Mouse (Mus musculus): ENCODE results near the gene Gcdh. TPM values are rescaled to one million over a fixed set of nuclear protein-coding genes. Genes with fewer than 3 reads are reported as not detected.
A peak's percentile ranks its signal among the peaks of the same experiment; 100 is the strongest.
"Not testable (repeated sequence)": the region's sequence is repeated elsewhere in the genome, so short reads cannot be mapped to it uniquely, and the experiment has no call there.

Gene Gcdh
- total RNA-seq, 2 experiments from 2014 or later: 34.7 to 34.8 TPM

DNA sequence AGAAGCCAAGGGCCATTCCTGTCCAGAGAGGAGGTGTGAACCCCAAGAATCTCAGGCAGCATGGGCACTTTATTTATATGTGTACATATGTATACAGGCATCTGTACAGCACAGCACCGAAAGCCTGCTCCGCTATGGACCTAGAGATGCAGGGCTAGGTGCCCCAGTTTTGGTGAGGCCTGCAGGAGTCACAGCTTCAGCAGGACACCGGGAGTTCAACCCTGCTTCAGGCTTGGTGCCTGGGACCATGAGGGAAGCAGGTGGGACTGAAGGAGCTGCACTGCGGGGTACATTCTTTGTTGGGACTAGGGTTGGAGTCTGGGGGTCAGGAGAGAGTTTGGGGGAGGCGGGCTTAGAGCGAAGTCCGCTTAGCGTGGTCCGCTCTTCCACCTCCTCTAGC is 18.1 kb upstream of the Gcdh start:
- DNase-seq: no peak

DNA sequence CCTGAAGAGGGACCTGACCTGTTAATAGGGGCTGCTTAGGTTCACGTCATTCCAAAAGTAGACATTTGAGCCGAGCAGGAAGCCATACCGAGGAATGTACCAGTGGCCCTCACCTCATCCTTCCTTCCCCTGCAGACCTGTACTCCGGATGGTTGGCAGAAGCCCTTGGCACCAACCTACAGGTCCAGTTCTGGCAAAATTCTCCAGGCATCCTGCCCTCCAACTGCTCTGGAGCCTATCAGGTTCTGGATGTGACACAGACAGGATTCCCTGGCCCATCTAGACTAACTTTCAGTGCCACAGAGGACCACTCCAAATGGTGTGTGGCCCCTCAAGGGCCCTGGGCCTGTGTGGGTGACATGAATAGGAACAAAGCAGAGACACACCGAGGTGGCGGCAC is 16.8 kb upstream of the Gcdh start:
- no peak for DNase-seq

DNA sequence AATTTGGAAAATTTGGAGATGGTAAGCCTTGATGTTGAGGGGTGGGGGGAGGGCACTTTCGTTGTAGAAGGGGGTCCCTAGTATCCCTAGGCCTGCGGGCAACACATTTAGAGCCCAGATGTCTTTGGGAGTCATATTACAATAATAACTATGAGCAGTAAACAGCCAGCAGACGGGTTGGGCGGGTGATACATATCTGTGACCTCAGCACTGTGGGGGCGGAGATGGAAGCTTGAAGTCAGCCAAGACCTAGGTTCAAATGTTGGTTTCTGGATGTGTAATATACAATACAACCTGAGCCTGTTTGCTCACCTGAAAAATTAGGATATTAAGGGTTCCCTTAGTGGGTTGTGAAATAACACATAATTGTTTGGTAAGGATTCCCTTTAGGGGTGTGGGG is 16.2 kb upstream of the Gcdh start:
- no peak for DNase-seq

DNA sequence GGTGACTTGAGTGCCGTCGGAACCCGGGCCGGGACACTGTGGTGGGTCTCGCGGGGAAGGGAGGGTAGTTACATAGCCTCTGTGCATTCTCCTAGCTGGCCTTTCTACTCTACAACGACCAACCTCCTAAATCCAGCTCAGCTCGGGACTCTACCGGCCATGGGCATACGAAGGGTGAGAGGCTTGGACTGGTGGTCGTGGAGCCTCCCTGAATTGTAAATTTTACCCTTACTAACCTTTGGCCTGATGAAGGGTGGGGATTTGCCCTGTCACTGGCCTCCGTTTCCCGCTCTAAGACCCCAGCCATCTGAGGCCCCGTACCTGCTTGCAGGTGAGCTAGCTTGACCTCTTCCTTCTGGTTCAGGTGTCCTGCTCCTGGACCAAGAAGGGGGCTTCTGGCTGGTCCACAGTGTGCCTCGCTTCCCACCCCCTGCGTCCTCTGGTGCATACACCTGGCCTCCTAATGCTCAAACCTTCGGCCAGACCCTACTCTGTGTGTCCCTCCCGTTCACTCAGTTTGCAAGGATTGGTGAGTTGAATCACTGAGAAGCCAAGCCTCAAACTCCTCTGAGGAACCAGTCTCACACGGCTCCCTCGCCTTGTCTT is 15.5 kb upstream of the Gcdh start:
- DNase-seq: no peak

DNA sequence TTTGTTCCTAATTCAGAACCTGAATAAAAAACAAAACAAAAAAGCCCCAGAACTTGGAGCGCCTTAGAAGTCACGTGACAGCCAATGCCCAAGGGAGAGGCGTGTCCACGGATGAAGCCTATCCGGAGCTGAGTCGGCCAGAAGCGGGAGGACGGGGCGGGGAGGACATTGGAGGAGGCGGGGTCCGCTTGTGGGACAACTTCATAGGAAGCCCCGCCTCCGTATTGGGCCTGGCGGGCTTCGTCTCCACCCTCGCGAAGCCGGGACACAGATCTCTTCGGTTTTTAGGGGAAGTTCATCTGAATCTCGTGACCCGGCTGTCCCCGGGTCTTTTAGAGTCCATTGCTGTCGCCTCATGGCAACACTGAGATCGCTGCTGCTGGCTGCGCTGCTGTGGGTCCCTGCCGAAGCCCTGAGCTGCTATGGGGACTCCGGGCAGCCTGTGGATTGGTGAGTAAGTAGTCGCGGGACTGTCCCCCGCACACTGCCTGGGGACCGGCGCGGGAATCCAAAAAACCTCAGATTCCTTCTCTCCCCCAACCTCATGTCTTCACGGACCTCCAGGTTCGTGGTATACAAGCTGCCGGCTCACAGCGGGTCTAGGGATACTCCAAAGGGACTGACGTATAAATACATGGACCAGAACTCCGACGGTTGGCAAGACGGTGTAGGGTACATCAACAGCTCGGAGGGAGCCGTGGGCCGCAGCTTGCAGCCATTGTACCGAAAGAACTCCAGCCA is 14.9 kb upstream of the Gcdh start, which contains the start of gene Dnase2a:
Dnase2a (plus strand) TSS at position 140 of the 741 bp plus-strand sequence.
- peak; percentile 96 for DNase-seq

DNA sequence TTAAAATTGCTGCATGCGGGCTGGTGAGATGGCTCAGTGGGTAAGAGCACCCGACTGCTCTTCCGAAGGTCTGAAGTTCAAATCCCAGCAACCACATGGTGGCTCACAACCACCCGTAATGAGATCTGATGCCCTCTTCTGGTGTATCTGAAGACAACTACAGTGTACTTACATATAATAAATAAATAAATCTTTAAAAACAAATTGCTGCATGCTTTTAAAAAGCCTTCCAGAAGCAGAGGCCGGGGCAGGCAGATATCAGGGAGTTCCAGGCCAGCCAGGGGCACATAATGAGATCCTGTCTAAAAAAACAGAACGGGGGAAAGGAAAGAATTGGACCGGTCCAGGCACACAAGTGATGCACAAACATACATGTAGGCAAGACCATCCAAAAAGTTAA is 14.3 kb upstream of the Gcdh start:
- not testable (repeated sequence) for DNase-seq

DNA sequence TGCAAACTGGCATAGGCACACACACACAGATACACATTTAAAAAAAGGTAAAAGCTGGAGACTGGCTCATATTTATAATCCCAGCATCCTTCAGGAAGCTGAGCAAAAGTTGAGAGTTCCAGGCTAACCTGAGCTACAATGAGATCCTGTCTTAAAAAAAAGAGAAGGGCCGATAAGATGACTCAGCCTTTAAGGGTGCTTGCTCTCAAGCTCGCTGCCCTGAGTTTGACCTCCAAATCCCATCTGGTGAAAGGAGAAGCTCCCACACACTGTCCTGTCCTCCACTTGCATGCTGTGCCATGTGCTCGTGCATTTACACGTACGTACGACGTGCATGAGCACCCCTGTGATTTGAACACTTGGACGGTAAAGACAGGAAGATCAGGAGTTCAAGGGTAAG is 13.8 kb upstream of the Gcdh start:
- no peak for DNase-seq

DNA sequence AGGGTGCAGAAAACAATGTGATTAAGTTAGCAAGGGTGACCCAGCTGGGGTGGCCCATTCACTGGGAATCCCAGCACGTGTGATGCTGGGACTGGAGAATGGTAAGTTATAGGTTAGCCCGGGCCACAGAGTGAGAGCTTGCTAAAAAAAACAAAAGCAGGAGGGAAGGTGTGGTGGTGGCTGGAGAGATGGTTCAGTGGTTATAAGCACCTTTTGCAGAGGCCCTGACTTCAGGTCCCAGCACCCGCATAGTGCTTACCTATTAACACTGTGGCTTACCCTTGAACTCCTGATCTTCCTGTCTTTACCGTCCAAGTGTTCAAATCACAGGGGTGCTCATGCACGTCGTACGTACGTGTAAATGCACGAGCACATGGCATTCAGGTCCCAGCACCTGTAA is 13.3 kb upstream of the Gcdh start:
- no peak for DNase-seq

DNA sequence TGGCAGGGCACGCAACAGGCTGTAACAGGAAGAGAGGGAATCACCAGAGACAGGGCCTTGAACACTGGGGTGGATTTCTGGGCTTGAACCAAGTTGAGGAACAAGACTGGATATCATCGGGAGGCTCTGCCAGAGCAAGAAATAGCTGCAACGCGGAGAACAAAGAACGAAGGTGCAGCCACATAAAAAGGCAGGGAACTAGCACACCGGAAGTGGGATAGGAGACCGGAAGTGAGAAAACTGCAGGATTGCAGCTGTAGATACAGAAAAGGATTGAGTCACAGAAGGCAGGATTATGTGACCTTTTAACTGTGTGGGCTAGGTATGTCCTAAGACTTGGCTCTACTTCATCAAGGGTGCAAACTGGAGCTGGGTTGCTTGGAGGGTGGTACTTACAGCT is 10.6 kb upstream of the Gcdh start:
- no peak for DNase-seq

DNA sequence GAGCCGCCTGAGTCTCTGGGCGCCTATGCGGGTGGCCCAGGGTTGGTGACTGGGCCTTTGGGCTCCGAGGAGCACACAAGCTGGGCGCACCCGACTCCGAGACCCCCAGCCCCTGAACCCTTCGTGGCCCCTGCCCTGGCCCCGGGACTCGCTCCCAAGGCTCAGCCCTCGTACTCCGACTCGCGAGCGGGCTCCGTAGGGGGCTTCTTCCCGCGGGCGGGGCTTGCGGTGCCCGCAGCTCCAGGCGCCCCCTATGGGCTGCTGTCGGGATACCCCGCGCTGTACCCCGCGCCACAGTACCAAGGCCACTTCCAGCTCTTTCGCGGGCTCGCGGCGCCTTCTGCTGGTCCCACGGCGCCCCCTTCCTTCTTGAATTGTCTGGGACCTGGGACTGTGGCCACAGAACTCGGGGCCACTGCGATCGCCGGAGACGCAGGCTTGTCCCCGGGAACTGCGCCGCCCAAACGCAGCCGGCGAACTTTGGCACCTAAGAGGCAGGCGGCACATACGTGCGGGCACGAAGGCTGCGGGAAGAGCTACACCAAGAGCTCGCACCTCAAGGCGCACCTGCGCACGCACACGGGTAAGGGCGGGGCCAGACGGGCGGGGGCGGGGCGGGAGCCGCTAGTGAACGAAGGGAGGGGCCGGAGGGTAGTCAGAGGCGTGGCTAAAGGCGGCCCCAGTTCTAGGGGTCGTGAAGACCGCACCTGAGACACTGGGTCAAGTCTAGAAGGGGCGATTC is 9.4 kb upstream of the Gcdh start:
- peak; percentile 88 for DNase-seq

DNA sequence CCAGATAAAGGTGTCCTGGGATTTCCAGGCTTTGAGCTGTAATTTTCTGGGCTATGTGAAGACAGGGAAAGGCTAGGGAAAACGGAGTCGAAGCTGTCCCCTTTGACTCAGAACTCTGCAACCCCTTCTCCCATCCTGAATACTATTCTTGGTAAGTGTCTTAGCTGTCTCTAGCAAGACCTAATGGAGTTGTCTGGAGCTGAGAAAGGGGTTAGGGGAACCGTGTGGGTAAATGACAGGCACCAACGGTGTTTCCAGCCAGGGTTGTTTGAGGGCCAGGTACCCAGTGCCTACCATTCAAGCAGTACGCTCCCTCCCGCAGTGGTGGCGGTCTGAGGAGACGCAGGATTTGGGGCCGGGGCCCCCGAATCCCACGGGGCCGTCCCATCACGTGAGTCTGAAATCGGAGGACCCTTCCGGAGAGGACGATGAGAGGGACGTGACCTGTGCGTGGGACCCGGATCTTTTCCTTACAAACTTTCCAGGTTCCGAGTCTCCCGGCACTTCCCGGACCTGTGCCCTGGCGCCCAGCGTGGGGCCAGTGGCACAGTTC is 8.7 kb upstream of the Gcdh start:
- DNase-seq: no peak

DNA sequence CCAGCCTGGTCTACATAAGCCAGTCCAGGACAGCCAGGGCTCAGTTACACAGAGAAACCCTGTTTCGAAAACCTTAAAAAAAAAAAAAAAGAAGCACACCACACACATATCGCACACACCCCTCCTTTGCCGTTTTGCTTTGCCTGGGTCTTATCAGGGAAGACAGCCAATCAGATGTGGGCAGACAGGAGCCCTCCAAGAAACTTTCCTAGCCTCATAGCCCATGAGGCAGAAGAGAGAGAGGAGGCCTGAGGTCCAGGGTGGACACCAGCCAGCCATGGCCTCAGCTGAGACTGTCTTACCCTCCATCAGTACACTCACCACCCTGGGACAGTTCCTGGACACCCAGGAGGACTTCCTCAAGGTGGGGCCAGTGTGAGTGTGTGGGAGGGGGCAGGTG is 8.0 kb upstream of the Gcdh start, which contains the start of gene Klf1:
Klf1 (plus strand) TSS at position 177 of the 400 bp plus-strand sequence.
- DNase-seq: no peak

DNA sequence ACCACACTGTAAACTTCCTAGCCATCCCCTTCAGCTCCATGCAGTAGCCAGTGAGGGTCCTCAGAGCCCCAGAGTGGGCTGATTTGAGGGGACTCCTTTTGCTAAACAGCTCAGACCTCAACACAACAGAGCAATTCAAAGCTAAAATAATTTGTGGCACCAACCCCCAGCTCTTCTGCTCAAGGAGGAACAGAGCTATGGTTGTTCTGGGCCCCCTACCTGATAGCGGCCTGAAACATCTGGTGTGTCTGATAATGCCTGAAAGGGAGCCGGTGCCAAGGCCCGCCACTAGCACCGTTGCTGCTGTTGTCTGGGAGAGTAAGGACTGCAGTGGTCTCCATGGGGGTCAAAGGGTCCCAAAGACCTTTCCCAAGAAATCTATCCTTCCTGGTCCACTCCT is 7.3 kb upstream of the Gcdh start:
- no peak for DNase-seq

DNA sequence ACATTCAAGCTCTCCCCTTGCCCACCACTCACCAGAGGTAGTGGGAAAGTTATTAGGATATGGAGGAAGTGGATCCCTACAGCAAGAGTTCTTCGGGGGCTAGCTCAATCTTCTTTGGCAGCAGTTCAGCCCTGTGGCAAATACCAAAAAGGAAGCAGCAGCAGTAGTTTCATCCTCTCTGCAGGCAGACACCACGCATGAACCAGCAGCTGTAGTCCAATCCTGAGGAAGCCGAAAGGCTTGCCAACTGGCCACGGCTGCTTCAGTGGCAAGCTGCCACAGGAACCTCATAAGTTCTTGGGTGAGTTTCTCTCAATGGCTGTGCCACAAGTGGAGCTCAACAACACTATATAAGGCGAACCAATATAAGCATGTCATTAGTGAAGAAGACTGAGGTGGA is 2.2 kb upstream of the Gcdh start:
- no peak for DNase-seq

DNA sequence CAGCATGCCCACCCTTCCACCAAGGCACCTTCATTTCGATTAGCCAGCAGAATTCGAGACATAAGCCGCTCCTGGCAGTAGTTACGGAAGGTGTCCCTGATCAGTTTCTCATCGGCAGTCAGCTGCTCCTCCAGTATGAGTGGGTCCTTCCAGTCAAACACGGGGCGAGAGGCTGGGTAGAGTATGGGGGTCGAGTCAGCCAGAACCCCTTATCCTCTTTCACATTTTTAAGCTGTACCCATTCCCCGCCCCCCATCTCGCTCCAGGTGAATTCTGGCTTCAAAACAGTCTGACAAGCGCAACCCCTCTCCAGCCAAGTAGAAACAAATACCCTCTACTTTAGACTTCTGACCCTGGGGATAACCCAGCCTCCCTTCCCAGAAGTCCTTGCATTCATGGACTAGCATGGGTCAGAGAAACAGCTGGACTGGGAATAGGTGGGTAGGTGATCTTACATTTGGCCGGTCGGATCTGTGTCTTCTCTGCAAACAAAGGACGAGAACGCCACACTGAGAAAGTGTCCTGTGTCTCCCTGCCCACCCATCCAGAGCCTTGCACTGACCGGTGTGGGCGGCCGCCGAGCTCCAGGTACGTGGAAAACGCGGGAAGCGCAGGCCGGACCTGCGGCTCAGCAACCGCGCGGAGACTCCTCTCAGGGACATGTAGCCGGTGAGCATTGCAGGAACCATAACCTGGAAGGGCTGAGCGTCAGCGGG is 570 bp downstream of the Gcdh start:
- no peak for DNase-seq

DNA sequence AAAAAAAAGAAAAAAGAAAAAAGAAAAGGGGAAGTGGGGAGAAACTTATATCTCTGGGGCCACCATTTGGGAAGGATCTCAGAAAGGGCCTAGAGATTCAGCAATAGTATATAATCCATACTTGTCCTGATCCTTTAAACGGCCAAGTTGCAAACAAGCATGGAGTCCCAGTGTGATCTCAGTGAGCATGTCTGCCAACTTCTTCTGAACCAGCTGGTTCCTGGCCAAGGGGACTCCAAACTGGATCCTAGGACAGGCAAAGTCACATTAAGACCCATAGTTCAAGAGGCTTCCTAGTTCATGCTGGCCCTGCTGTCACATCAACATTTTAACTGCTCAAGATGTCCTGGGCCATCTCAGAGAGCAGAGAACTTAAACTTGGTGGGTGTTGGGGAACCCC is 4.6 kb downstream of the Gcdh start:
- no peak for DNase-seq

DNA sequence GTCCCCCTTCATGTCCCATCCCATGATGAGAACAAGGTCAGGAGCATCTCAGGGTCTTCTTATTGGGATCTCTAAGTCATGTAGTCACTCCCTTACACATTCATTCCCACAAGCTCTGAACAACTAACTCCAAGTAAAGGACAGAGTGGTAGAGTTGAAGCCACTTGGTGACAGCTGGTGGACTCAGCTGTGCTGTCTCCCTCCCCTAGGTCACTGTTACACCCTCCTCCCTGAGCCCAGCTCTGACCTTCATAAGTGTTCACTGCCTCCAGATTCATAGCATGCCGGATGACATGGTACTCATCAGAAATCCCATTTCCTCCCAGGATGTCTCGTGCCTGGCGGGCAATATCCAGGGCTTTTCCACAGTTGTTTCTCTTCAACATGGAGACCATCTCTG is 5.4 kb downstream of the Gcdh start:
- DNase-seq: no peak

DNA sequence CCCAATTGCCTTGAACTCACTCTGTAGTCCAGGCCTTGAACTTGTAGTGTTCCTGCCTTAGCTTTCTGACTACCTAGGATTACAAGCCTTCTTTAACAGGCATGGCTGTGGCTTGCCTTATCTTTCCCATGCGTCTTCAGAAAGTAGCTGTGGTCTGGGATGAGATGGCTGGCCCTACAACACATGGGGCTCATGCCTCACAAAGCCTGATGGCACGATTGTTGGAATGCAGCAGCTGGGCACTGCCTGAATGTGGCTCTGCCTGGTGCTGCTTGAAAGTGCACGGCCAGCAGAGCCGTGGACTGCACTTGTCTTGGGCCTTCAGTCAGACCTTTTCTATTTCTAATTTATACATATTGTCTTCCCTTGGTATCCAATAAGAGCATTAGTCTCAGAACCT is 9.0 kb downstream of the Gcdh start:
- no peak for DNase-seq

DNA sequence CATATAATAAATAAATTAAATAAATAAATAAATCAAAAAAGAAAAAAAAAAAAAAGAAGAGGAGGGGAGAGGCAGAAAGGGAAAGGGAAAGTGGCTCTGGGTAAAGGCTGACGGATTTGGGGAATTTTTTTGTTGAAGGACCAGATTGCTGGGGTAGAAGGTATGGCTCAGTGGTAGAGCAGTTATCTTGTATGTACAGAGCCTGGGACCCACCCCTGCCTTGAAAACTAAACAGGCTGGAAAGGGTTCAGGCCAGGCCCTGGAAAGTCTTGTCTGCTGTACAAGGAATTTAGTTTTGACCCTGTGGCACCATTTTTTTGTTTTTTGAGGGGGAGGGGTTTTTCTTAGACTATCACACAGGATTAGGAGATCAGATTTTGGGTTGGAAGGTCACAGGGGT is 14.8 kb downstream of the Gcdh start:
- no peak for DNase-seq

DNA sequence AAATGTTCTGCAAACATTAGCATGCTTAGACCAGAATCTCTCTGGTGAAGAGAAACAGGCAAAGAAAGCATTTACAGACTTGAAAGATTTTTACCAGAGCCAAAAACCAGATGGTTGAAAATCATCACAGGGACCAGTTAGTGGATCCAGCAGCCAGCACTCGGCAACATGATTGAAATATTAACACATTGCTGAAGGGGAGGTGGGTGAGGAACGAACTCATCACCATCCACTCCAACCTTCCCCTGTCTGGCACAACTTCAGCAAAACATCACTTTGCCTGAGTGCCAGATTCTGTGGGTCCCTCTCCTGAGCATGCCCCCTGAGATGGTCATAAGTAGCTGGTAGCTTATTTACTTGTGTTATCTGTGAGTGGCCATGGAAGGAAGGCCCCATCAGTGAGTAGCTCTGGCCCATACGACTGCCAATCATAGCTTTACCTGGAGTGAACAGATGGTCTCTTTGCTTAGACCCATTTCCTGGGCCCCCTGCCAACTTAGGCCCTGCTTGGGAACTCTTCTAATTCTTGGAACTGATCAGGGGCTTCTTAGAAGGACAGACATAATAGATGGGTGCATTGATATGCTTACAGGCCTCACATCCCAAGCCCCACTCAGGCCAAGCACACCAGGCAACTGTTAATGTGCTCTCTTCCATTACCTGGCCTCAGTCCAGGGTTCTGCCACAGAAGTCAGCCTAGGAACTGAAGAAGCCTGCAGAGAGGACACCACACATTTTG is 16.3 kb downstream of the Gcdh start:
- DNase-seq: no peak

DNA sequence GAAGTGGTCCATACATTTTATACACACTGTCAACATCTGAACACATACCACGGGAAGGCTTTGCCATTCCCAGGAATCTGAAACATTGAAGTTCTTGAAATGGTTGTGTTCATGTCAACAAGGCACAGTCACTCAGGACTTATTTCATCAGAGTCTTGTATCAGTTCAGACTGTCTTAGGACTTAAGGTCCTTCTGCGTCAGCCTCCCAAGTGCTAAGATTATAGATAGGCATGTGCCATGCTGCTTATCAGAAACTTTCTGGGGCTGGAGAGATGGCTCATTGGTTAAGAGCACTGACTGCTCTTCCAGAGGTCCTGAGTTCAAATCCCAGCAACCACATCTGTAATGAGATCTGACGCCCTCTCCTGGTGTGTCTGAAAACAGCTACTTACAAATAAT is 19.4 kb downstream of the Gcdh start:
- no peak for DNase-seq

DNA sequence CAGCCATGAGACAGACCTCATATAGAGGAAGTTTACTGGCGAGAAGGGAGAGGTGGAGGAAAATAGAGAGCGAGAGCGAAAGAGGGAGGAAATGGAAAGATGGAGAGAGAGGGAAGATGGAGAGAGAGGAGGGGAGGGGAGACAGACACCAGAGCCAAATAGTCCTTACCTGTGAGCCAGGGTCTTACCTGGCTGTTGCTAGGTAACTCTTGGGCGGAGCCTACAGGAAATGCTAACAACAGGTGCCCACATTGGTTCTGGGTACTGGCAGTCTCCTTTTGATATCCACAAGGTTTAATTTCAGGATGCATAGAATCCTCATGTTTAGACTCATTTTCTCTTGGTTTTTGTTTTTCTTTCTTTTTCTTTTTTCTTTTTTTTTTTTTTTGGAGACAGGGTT is 20.7 kb downstream of the Gcdh start:
- no peak for DNase-seq

Data from gastrocnemius, postnatal 25 days (tissue).